Mouse (Mus musculus): Measurements from ENCODE around the gene Chst14. TPM values are rescaled to one million over a fixed set of nuclear protein-coding genes. Genes with fewer than 3 reads are reported as not detected.

Chst14 gene
- total and polyA plus RNA-seq, 3 experiments: 1.2 to 4.9 (median 2.5) TPM

- Histone ChIP-seq H3K9me3 (replicated peaks) (no peaks in the 10 kb centered on the region), H3K27me3 (ENCODE audit: insufficient read depth, low read length) (no peaks in the 10 kb centered on the region), H3K4me1 (ENCODE audit: insufficient read depth, low read depth, low read length) (peaks cover 67% of the 10 kb centered on the region), H3K36me3 (replicated peaks) (no peaks in the 10 kb centered on the region), H3K4me3 (ENCODE audit: low read depth, low read length) (no peak overlapping the region; the same call in 1 of the 2 replicates)
- TF ChIP-seq GATA1 (IDR thresholded peaks at IDR 0.05; ENCODE audit: borderline replicate concordance, low read length) (no peak), CTCF (IDR thresholded peaks at IDR 0.05; ENCODE audit: low read depth, low read length) (no peak), TAL1 (conservative IDR thresholded peaks at IDR 0.05; ENCODE audit: low read depth, low read length) (no peak; the same call in 1 of the 2 replicates), GATA2 (IDR thresholded peaks at IDR 0.05; ENCODE audit: borderline replicate concordance, low read depth, low read length) (no peak), POLR2AphosphoS5 (IDR thresholded peaks at IDR 0.05; ENCODE audit: insufficient replicate concordance, low read depth, low read length) (no peak)
- no peak for DNase-seq (ENCODE audit: low spot score)
- 0 out of 2 replicates have a peak, but pooled peaks have one; percentile 18 for ATAC-seq (ENCODE audit: extremely low read depth, insufficient number of reproducible peaks, low FRiP score, poor library complexity, severe bottlenecking)
Measured at GRCm38 (mm10) chr2:118963676-118964012, 37.3 kb downstream of the Chst14 start.

DNA sequence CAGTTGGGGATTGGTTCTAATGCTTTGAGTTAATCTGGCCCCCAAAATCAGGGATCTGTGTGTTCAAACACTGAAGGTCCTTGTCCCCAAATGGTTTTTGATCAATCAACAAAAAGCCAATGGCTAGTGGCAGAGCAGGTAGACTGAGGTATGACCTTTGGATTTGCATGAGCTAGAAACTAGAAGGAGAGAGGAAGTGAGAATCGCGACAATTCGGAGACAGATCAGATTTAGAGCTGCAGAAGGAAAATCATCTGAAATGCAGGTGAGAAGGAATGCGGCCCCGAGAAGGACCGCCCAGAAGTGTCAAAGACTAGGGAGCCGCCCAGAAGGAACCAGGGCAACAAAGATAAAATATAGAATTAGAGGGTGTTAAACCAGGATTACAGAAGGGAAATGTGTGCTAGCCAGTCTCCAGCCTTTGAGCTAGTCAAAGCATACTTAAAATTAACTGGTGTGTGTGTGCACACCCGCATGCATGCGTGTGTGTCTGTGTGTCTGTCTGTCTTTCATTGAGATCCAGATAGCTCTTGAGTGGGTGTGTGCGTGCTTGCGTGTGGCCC is 43.4 kb downstream of the Chst14 start:
- peaks cover 45% of the 10 kb centered on the region for H3K4me1 ChIP-seq (ENCODE audit: insufficient read depth, low read depth, low read length)
- H3K4me3 ChIP-seq (ENCODE audit: low read depth, low read length): no peak overlapping the region
- no peaks in the 10 kb centered on the region for H3K9me3 ChIP-seq (replicated peaks)
- TF ChIP-seq GATA1 (IDR thresholded peaks at IDR 0.05; ENCODE audit: borderline replicate concordance, low read length) (no peak), TAL1 (conservative IDR thresholded peaks at IDR 0.05; ENCODE audit: low read depth, low read length) (no peak)
- H3K36me3 ChIP-seq (replicated peaks): no peaks in the 10 kb centered on the region
- DNase-seq (ENCODE audit: low spot score) (no peak), ATAC-seq (ENCODE audit: extremely low read depth, insufficient number of reproducible peaks, low FRiP score, poor library complexity, severe bottlenecking) (no peak)
- H3K27me3 ChIP-seq (ENCODE audit: insufficient read depth, low read length): no peaks in the 10 kb centered on the region

- no peaks in the 10 kb centered on the region for H3K36me3 ChIP-seq (replicated peaks)
- H3K9me3 ChIP-seq (replicated peaks): no peaks in the 10 kb centered on the region
- ATAC-seq (ENCODE audit: extremely low read depth, insufficient number of reproducible peaks, low FRiP score, poor library complexity, severe bottlenecking): no peak
- no peak for DNase-seq (ENCODE audit: low spot score)
- no peaks in the 10 kb centered on the region for H3K27me3 ChIP-seq (ENCODE audit: insufficient read depth, low read length)
- H3K4me3 ChIP-seq (ENCODE audit: low read depth, low read length): no peak overlapping the region
- H3K4me1 ChIP-seq (ENCODE audit: insufficient read depth, low read depth, low read length): peaks cover 55% of the 10 kb centered on the region
- TF ChIP-seq POLR2AphosphoS5 (IDR thresholded peaks at IDR 0.05; ENCODE audit: insufficient replicate concordance, low read depth, low read length) (no peak), GATA1 (IDR thresholded peaks at IDR 0.05; ENCODE audit: borderline replicate concordance, low read length) (no peak), CTCF (IDR thresholded peaks at IDR 0.05; ENCODE audit: low read depth, low read length) (no peak), GATA2 (IDR thresholded peaks at IDR 0.05; ENCODE audit: borderline replicate concordance, low read depth, low read length) (no peak), TAL1 (conservative IDR thresholded peaks at IDR 0.05; ENCODE audit: low read depth, low read length) (no peak)
Measured at GRCm38 (mm10) chr2:118972048-118972447, 45.8 kb downstream of the Chst14 start.

DNA sequence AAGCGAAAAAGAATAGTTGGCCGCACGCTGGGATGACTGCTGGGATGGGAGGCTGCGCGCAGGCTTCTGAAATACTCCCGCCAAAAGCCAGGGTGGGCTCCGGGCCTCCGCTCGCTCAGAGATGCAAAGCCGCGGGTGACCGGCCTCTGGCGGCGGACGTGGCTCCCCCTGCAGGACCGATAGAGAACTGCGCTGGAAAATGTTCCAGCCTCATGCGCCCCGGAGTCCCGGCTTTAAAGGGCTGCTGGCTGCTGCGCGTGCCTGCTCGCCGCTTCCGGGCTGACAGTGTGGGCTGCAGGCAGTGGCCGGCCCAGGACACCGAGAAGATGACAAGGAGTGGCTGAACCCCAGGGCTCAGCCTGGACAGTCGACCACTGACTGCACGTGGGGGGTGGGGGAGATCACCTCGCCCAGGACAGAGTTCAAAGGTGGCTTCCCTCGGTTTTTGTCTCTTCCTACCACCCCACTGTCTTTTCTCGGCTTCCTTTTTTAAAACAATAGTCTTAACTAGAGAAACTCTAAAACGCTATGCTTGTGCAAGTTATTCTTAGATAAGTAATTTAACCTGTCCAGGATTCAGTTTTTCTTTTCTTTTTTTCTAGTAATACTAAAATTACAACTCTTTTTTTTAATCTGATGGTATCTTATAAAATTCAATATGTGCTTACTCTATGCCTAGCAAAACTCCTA is 46.5 kb downstream of the Chst14 start:
- H3K27me3 ChIP-seq (ENCODE audit: insufficient read depth, low read length): no peaks in the 10 kb centered on the region
- peaks cover 58% of the 10 kb centered on the region for H3K4me1 ChIP-seq (ENCODE audit: insufficient read depth, low read depth, low read length)
- peak; percentile 77 for DNase-seq (ENCODE audit: low spot score)
- TF ChIP-seq POLR2AphosphoS5 (IDR thresholded peaks at IDR 0.05; ENCODE audit: insufficient replicate concordance, low read depth, low read length): no peak
- TF ChIP-seq CTCF (IDR thresholded peaks at IDR 0.05; ENCODE audit: low read depth, low read length): peak; percentile 62
- peak; percentile 71 for ATAC-seq (ENCODE audit: extremely low read depth, insufficient number of reproducible peaks, low FRiP score, poor library complexity, severe bottlenecking)
- no peaks in the 10 kb centered on the region for H3K36me3 ChIP-seq (replicated peaks)
- peak overlapping the region; percentile 74 for H3K4me3 ChIP-seq (ENCODE audit: low read depth, low read length)
- no peaks in the 10 kb centered on the region for H3K9me3 ChIP-seq (replicated peaks)

- Histone ChIP-seq H3K4me3 (ENCODE audit: low read depth, low read length) (peak overlapping the region; percentile 73), H3K36me3 (replicated peaks) (no peaks in the 10 kb centered on the region), H3K9me3 (replicated peaks) (no peaks in the 10 kb centered on the region), H3K27me3 (ENCODE audit: insufficient read depth, low read length) (peaks cover 5% of the 10 kb centered on the region), H3K4me1 (ENCODE audit: insufficient read depth, low read depth, low read length) (peaks cover 52% of the 10 kb centered on the region)
- ATAC-seq (ENCODE audit: extremely low read depth, insufficient number of reproducible peaks, low FRiP score, poor library complexity, severe bottlenecking): no peak
- TF ChIP-seq POLR2AphosphoS5 (IDR thresholded peaks at IDR 0.05; ENCODE audit: insufficient replicate concordance, low read depth, low read length): no peak
- no peak for TF ChIP-seq GATA2 (IDR thresholded peaks at IDR 0.05; ENCODE audit: borderline replicate concordance, low read depth, low read length)
- TF ChIP-seq CTCF (IDR thresholded peaks at IDR 0.05; ENCODE audit: low read depth, low read length): no peak
- no peak for TF ChIP-seq GATA1 (IDR thresholded peaks at IDR 0.05; ENCODE audit: borderline replicate concordance, low read length)
- TF ChIP-seq TAL1 (conservative IDR thresholded peaks at IDR 0.05; ENCODE audit: low read depth, low read length): no peak
- no peak for DNase-seq (ENCODE audit: low spot score)
Measured at GRCm38 (mm10) chr2:118975855-118976254, 49.6 kb downstream of the Chst14 start.

GRCm38 (mm10) chr2:118976282-118976929 is 50.1 kb downstream of the Chst14 start:
- H3K9me3 ChIP-seq (replicated peaks): no peaks in the 10 kb centered on the region
- peak overlapping the region; percentile 73 for H3K4me3 ChIP-seq (ENCODE audit: low read depth, low read length)
- DNase-seq (ENCODE audit: low spot score): peak; percentile 95
- TF ChIP-seq TAL1 (conservative IDR thresholded peaks at IDR 0.05; ENCODE audit: low read depth, low read length): no peak
- peak; percentile 28; the same call in 1 of the 2 replicates for TF ChIP-seq CTCF (IDR thresholded peaks at IDR 0.05; ENCODE audit: low read depth, low read length)
- no peak for TF ChIP-seq GATA2 (IDR thresholded peaks at IDR 0.05; ENCODE audit: borderline replicate concordance, low read depth, low read length)
- peaks cover 7% of the 10 kb centered on the region for H3K27me3 ChIP-seq (ENCODE audit: insufficient read depth, low read length)
- peaks cover 52% of the 10 kb centered on the region for H3K4me1 ChIP-seq (ENCODE audit: insufficient read depth, low read depth, low read length)
- H3K36me3 ChIP-seq (replicated peaks): no peaks in the 10 kb centered on the region
- ATAC-seq (ENCODE audit: extremely low read depth, insufficient number of reproducible peaks, low FRiP score, poor library complexity, severe bottlenecking): peak; percentile 78
